Mouse (Mus musculus): ENCODE results near the gene Nefh.

DNA sequence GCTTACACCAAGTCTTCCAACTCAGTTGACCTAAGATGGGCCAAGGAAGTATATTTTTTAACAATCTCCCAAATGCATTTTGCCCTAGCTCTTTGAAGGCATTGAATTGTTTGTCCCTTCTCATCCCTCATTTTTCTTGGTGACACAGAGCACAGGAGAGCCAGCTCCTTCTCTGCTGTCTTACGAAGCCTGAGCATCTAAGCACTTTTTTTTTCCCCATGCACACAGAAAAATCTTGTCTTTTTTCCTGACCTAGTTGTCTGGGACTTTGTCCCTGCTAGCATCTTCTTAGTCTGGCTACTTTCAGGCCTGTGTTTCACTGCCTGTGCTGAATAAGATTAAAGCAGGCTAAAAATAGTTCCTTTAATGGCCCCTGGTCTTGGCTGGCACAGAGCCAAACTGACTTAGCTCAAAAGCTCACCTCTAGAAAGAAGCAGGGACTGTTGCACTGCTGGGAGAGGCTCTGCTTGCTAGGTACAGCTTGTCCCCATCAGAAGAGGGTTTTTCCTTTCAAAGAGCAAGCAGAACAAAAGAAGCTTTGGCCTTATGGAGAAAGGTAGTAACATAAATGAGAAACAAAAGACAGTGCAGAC, 16.8 kb downstream of the Nefh start:
- TF ChIP-seq CTCF (IDR thresholded peaks at IDR 0.05; ENCODE audit: low read depth) (no peak), EP300 (IDR thresholded peaks at IDR 0.05; ENCODE audit: low read depth) (no peak)
